Mouse (Mus musculus) intestine, embryonic 14.5 days (tissue): Measurements from ENCODE around the gene Nhsl2. TPM values are rescaled to one million over a fixed set of nuclear protein-coding genes. Genes with fewer than 3 reads are reported as not detected.

Source experiments
- ATAC-seq: fragments of 200-750 bp; cut with Nextera tagmentation; replicated peaks from 2 replicates; pipeline ENCODE4 v1.8.0; 2017; ENCODE audit warnings: low read depth, moderate number of reproducible peaks, moderate TSS enrichment, moderate library complexity; ENCODE audit not compliant: low FRiP score, low TSS enrichment
- DNase-seq: peaks from one replicate; pipeline ENCODE4 v3.0.0-alpha.2; 2018; ENCODE audit warnings: low spot score
- H3K27ac ChIP-seq: fragments of 300-500 bp; sonication (generic); 2 replicates; pipeline ENCODE4 v1.5.1; 2014; ENCODE audit warnings: low read depth, mild to moderate bottlenecking, control low read depth
- H3K27me3 ChIP-seq: fragments of 300-500 bp; sonication (generic); replicated peaks from 2 replicates; pipeline ENCODE4 v1.6.1; 2014; ENCODE audit warnings: low read length, control low read depth; ENCODE audit not compliant: control insufficient read depth, insufficient read depth
- H3K36me3 ChIP-seq: fragments of 300-500 bp; sonication (generic); 2 replicates; pipeline ENCODE4 v1.6.1; 2014; ENCODE audit warnings: low read length, control low read depth; ENCODE audit not compliant: control insufficient read depth, insufficient read depth
- H3K4me1 ChIP-seq: fragments of 300-500 bp; sonication (generic); replicated peaks from 2 replicates; pipeline ENCODE4 v1.6.1; 2014; ENCODE audit warnings: low read length, control low read depth, mixed read lengths; ENCODE audit not compliant: control insufficient read depth, insufficient read depth
- H3K4me2 ChIP-seq: fragments of 300-500 bp; sonication (generic); 2 replicates; pipeline ENCODE4 v1.6.1; 2014; ENCODE audit warnings: low read length
- H3K4me3 ChIP-seq: fragments of 300-500 bp; sonication (generic); 2 replicates; pipeline ENCODE4 v1.5.1; 2014; ENCODE audit warnings: low read depth, low read length, control low read depth, mixed read lengths
- H3K9ac ChIP-seq: fragments of 300-500 bp; sonication (generic); 2 replicates; pipeline ENCODE4 v1.6.1; 2014; ENCODE audit warnings: mild to moderate bottlenecking, low read length
- H3K9me3 ChIP-seq: fragments of 300-500 bp; sonication (generic); 2 replicates; pipeline ENCODE4 v1.6.1; 2016; ENCODE audit warnings: low read length, control low read depth; ENCODE audit not compliant: control insufficient read depth
- WGBS: fragments of 180-500 bp; shearing (Covaris S2); extraction: QIAGEN DNeasy Blood & Tissue Kit; methylation state at CpG from one replicate; pipeline ENCODE4 v1.1.7; 2014; 5-methylcytosine and 5-hydroxymethylcytosine counted together
- polyA plus RNA-seq: library from polyadenylated mRNA; unstranded; fragments of >200 nt; fragmentation: Nextera tagmentation; extraction: Ambion mirVana; gene quantifications from 2 replicates; pipeline ENCODE4 v1.2.1, GENCODE M21; 2014

Nhsl2 gene
- polyA plus RNA-seq, 1 experiment from 2014 or later = 13.8 TPM

- Histone ChIP-seq H3K27me3 (peaks cover 11% of the 10 kb centered on the region), H3K4me3 (no peak overlapping the region), H3K9me3 (no peaks in the 10 kb centered on the region), H3K4me2 (no peak overlapping the region), H3K27ac (no peak overlapping the region), H3K4me1 (no peaks in the 10 kb centered on the region), H3K9ac (no peak overlapping the region), H3K36me3 (no peaks in the 10 kb centered on the region)
- 84% methylated on average over 2 of the region's 2 CpGs for WGBS
- DNase-seq (no peak), ATAC-seq (no peak)
These were observed 131.4 kb downstream of the Nhsl2 start for GRCm38 (mm10) chrX:101980586-101980985.

GRCm38 (mm10) chrX:101981450-101981849 is 132.3 kb downstream of the Nhsl2 start:
- WGBS = 45% methylated on average over 2 of the region's 2 CpGs
- no peak for ATAC-seq
- Histone ChIP-seq H3K27me3 (peaks cover 11% of the 10 kb centered on the region), H3K4me3 (no peak overlapping the region), H3K27ac (no peak overlapping the region), H3K4me2 (no peak overlapping the region), H3K36me3 (no peaks in the 10 kb centered on the region), H3K9me3 (no peaks in the 10 kb centered on the region), H3K9ac (no peak overlapping the region), H3K4me1 (no peaks in the 10 kb centered on the region)
- DNase-seq = no peak

- 44% methylated on average over 6 of the region's 6 CpGs for WGBS
- DNase-seq (no peak), ATAC-seq (no peak)
These were observed 134.5 kb downstream of the Nhsl2 start for GRCm38 (mm10) chrX:101983638-101984037.

GRCm38 (mm10) chrX:101986657-101987367 is 137.6 kb downstream of the Nhsl2 start:
- Histone ChIP-seq H3K27me3 (peaks cover 3% of the 10 kb centered on the region), H3K36me3 (no peaks in the 10 kb centered on the region), H3K4me3 (no peak overlapping the region), H3K9me3 (no peaks in the 10 kb centered on the region), H3K27ac (no peak overlapping the region), H3K4me1 (no peaks in the 10 kb centered on the region), H3K9ac (no peak overlapping the region), H3K4me2 (no peak overlapping the region)
- no peak for DNase-seq
- no peak for ATAC-seq
- WGBS = 40% methylated on average over 9 of the region's 9 CpGs

More at GRCm38 (mm10) chrX:101983638-101984037, 134.5 kb downstream of the Nhsl2 start:
- Histone ChIP-seq H3K4me1 (no peaks in the 10 kb centered on the region), H3K36me3 (no peaks in the 10 kb centered on the region), H3K9me3 (no peaks in the 10 kb centered on the region), H3K27ac (no peak overlapping the region), H3K9ac (no peak overlapping the region), H3K27me3 (peaks cover 6% of the 10 kb centered on the region), H3K4me2 (no peak overlapping the region), H3K4me3 (no peak overlapping the region)

- Histone ChIP-seq H3K27me3 (no peaks in the 10 kb centered on the region; the same call in 1 of the 2 replicates), H3K4me2 (no peak overlapping the region), H3K9me3 (no peaks in the 10 kb centered on the region), H3K4me1 (no peaks in the 10 kb centered on the region), H3K9ac (no peak overlapping the region), H3K36me3 (no peaks in the 10 kb centered on the region), H3K4me3 (no peak overlapping the region), H3K27ac (peak overlapping the region; percentile 85)
- ATAC-seq = no peak
- no peak for DNase-seq
- WGBS = 31% methylated on average over 12 of the region's 12 CpGs
These were observed 144.8 kb downstream of the Nhsl2 start for GRCm38 (mm10) chrX:101993841-101994571.

GRCm38 (mm10) chrX:101996726-101997125 is 147.5 kb downstream of the Nhsl2 start:
- Histone ChIP-seq H3K9ac (no peak overlapping the region), H3K36me3 (no peaks in the 10 kb centered on the region), H3K9me3 (no peaks in the 10 kb centered on the region), H3K4me3 (no peak overlapping the region), H3K27ac (no peak overlapping the region), H3K27me3 (no peaks in the 10 kb centered on the region), H3K4me1 (no peaks in the 10 kb centered on the region; the same call in 1 of the 2 replicates), H3K4me2 (no peak overlapping the region)
- DNase-seq = no peak
- 82% methylated on average over 2 of the region's 2 CpGs for WGBS
- ATAC-seq = no peak

GRCm38 (mm10) chrX:102003632-102004315 is 154.6 kb downstream of the Nhsl2 start:
- Histone ChIP-seq H3K27ac (no peak overlapping the region), H3K4me2 (peak overlapping the region; percentile 47), H3K9ac (no peak overlapping the region), H3K9me3 (no peaks in the 10 kb centered on the region), H3K27me3 (peaks cover 21% of the 10 kb centered on the region; the same call in 1 of the 2 replicates), H3K36me3 (no peaks in the 10 kb centered on the region), H3K4me3 (peak overlapping the region; percentile 10), H3K4me1 (peaks cover 9% of the 10 kb centered on the region; the same call in 1 of the 2 replicates)
- peak; percentile 54; the same call in 1 of the 2 replicates for ATAC-seq
- DNase-seq = no peak
- WGBS = 22% methylated on average over 20 of the region's 20 CpGs

GRCm38 (mm10) chrX:102004370-102004769 is 155.2 kb downstream of the Nhsl2 start:
- WGBS = 24% methylated on average over 7 of the region's 7 CpGs
- ATAC-seq = no peak

More at GRCm38 (mm10) chrX:102004370-102004769, 155.2 kb downstream of the Nhsl2 start:
- DNase-seq = no peak
- Histone ChIP-seq H3K27ac (no peak overlapping the region), H3K4me3 (peak overlapping the region; percentile 10; the same call in 1 of the 2 replicates), H3K4me1 (peaks cover 9% of the 10 kb centered on the region; the same call in 1 of the 2 replicates), H3K4me2 (peak overlapping the region; percentile 47), H3K9ac (no peak overlapping the region), H3K9me3 (no peaks in the 10 kb centered on the region), H3K36me3 (no peaks in the 10 kb centered on the region), H3K27me3 (peaks cover 21% of the 10 kb centered on the region; the same call in 1 of the 2 replicates)
